Mouse (Mus musculus): ENCODE results near the gene Borcs6.

Borcs6 gene

GRCm38 (mm10) chr11:69050748-69051147, 8.8 kb upstream of the Borcs6 start:
- DNase-seq, result no peak

GRCm38 (mm10) chr11:69051771-69052170, 7.7 kb upstream of the Borcs6 start:
- no peak for DNase-seq

- DNase-seq, result no peak
These were observed 6.6 kb upstream of the Borcs6 start for GRCm38 (mm10) chr11:69052824-69053421.

GRCm38 (mm10) chr11:69053848-69054247, 5.7 kb upstream of the Borcs6 start:
- DNase-seq, result no peak

GRCm38 (mm10) chr11:69058265-69058664, 1.3 kb upstream of the Borcs6 start:
- DNase-seq, result no peak

- DNase-seq, result no peak
These were observed 674 bp upstream of the Borcs6 start for GRCm38 (mm10) chr11:69058729-69059356.

- peak; percentile 67 for DNase-seq
These were observed 476 bp downstream of the Borcs6 start for GRCm38 (mm10) chr11:69059975-69060411.

- DNase-seq, result peak; percentile 51
These were observed 1.1 kb downstream of the Borcs6 start for GRCm38 (mm10) chr11:69060448-69061254.

GRCm38 (mm10) chr11:69061255-69061912, 1.9 kb downstream of the Borcs6 start:
- no peak for DNase-seq

- DNase-seq, result peak; percentile 78
These were observed 2.8 kb downstream of the Borcs6 start for GRCm38 (mm10) chr11:69062194-69062760.

GRCm38 (mm10) chr11:69062761-69063224, 3.3 kb downstream of the Borcs6 start:
- DNase-seq, result peak; percentile 96

- peak; percentile 87 for DNase-seq
These were observed 4.1 kb downstream of the Borcs6 start for GRCm38 (mm10) chr11:69063413-69064201.

GRCm38 (mm10) chr11:69064259-69065133, 5.0 kb downstream of the Borcs6 start:
- DNase-seq, result no peak

GRCm38 (mm10) chr11:69065394-69065925, 5.9 kb downstream of the Borcs6 start:
- DNase-seq, result no peak

GRCm38 (mm10) chr11:69066163-69066861, 6.8 kb downstream of the Borcs6 start:
- DNase-seq, result no peak

- peak; percentile 94 for DNase-seq
These were observed 7.4 kb downstream of the Borcs6 start for GRCm38 (mm10) chr11:69066956-69067355.

GRCm38 (mm10) chr11:69067601-69068000, 8.1 kb downstream of the Borcs6 start:
- peak; percentile 59 for DNase-seq

GRCm38 (mm10) chr11:69070093-69070492, 10.6 kb downstream of the Borcs6 start:
- DNase-seq, result peak; percentile 32

- DNase-seq, result peak; percentile 96
These were observed 11.2 kb downstream of the Borcs6 start, which contains the start of gene Tmem107 for GRCm38 (mm10) chr11:69070590-69071222. TSS of gene Tmem107 (plus strand) at chr11:69070806.
